Mouse (Mus musculus): ENCODE measurements around the gene Exoc1.
A peak's percentile ranks its signal among the peaks of the same experiment; 100 is the strongest.

Gene Exoc1

DNA sequence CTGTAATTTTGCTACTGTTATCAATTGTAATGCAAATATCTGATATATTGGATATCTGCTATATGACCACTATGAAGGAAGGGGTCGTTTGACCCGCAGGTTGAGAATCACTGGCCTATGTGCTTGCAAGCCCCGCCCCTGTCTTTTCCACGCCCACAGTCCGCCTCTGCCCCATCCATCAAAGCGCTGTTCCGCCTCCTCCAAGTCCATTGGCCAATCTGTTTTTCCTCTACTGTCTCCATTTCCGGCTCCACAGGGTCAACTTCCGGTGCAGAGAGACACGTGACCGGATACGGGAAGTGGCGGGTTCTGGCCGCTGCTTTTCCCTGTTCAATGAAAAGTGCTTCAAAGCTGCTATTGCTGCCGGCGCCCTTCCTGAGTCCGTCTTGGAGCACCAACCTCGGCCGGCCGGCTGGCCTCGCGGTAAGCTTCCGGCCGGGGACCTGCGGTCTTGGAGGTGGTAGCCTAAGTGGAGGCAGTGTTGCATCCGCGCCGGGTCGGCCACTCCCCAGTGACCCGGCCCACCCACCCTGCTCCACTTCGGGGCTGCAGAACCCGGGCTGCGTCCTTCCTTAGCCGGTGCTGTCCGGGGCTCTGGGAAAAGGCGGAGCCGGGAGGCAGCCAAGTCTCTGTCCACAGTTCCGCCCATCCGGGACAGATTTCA is at the start of gene Exoc1:
Exoc1 (plus strand) TSS at position 272 of the 664 bp plus-strand sequence.
- DNase-seq (ENCODE audit: low spot score in 2 of 2) = peak; percentile 87 to 90

GRCm38 (mm10) chr5:76483811-76484210 is 45.3 kb upstream of the Exoc1 start, which contains the start of gene Gm7271:
Gene Gm7271, plus strand, starts transcription at chr5:76484040.
- no peak for DNase-seq (ENCODE audit: low spot score in 2 of 2)

DNA sequence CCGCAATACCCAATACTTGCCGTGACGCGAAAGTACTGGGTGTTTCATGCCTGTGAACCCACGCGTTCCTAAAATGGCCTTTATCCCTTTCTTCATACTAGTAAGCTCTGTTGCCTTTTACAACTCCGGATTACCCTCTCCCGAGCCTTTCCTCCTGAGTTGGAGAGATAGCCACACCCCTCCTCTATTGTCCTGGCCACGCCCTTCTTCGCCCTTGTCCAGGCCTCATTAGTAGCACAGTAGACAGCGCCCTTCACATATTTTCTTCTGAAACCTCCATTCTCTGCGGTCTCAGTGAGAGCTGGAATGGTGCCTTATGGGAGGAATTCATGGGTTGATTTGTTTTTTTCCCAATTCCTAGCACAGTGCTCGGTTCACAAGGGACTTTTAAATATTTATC is 34.0 kb upstream of the Exoc1 start:
- no peak for DNase-seq (ENCODE audit: low spot score in 2 of 2)

GRCm38 (mm10) chr5:76522446-76522845 is 6.7 kb upstream of the Exoc1 start:
- no peak for DNase-seq (ENCODE audit: low spot score in 2 of 2)

DNA sequence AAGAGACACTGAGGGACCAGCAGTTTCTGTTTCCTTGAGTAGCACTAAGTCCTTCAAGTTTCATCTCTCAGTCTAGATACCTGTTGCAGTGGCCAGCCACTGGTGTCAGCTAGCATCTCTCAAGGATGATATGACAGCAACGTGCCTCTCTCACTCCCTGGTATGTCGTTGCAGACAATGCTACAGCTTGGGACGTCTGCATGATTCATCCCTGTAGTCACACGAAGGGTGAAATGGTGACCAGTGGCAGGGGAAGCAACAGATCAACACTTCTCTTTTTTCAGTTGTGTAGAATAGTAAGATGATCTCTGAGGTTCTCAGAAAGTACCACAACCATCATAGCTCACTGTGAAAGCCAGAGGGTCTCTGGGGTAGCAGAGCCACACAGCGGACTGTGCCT is 4.5 kb upstream of the Exoc1 start:
- no peak for DNase-seq (ENCODE audit: low spot score in 2 of 2)

- DNase-seq (ENCODE audit: low spot score in 2 of 2) = no peak
These were observed 4.0 kb upstream of the Exoc1 start for GRCm38 (mm10) chr5:76525066-76525465.

GRCm38 (mm10) chr5:76525829-76526228 is 3.3 kb upstream of the Exoc1 start:
- DNase-seq (ENCODE audit: low spot score in 2 of 2) = no peak

- no peak for DNase-seq (ENCODE audit: low spot score in 2 of 2)
These were observed 574 bp downstream of the Exoc1 start for GRCm38 (mm10) chr5:76529704-76530066.

- peak in 1 of 2 experiments; percentile 26 for DNase-seq (ENCODE audit: low spot score in 2 of 2)
These were observed 4.1 kb downstream of the Exoc1 start for GRCm38 (mm10) chr5:76533186-76533585.

DNA sequence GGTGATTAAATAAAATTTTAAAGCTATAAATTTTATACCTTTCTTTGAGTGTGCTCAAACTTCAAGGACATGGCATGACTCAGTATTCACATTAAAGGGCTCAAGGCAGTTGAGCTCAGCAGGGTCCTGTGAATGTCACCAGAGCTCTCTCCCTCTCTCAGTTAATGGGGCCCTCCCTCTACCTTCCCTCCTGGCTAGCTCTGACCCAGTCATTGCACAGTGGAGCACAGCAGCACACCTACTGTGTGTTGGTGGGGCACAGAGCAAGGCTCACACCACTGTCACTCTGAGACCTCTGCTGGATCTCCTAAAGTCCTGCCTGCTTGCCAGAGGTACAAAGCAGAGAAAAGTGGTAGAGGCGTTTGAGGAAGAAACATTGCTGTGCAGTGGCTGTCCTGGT is 7.1 kb downstream of the Exoc1 start:
- no peak for DNase-seq (ENCODE audit: low spot score in 2 of 2)

- DNase-seq (ENCODE audit: low spot score in 2 of 2) = no peak
These were observed 8.5 kb downstream of the Exoc1 start for GRCm38 (mm10) chr5:76537578-76537977.

DNA sequence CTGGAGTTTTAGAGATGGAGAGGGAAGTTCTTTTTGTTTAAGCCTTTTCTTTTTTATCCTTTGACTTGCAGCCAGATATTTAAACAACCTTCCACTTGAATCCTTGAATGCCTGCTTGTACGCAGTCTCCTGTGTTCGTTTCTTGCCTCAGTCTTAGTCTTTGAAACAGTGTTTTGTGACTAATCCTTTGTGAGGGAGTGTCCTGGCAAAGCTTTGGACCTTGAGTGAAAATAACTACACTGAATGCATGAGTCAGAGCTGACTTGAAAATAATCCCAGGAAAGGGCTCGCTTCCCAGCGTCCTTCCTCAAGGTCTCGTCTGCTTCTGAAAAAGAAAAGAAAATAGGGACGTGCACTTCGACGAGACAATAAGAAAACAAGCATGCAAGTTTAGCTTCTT is 11.1 kb downstream of the Exoc1 start:
- peak in 1 of 2 experiments; percentile 29 for DNase-seq (ENCODE audit: low spot score in 2 of 2)

- DNase-seq (ENCODE audit: low spot score in 2 of 2) = no peak
These were observed 11.7 kb downstream of the Exoc1 start for GRCm38 (mm10) chr5:76540842-76541241.

DNA sequence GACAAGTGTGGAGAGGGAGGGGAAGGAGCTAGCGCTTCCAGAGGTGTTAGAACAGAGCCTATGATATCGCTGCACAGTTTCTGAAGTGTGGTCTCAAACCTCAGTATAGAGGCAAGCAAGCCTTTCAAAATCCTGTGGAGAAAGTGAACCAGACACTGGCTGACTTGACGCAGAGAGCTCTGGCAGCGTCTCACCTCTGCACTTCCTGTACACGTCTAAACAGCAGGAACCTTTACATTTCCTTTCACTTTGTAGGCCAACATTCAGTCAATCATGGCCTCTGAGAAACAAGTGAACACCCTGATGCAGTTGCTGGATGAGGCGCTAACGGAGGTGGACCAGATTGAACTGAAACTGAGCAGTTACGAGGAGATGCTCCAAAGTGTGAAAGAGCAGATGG is 14.1 kb downstream of the Exoc1 start:
- no peak for DNase-seq (ENCODE audit: low spot score in 2 of 2)

- DNase-seq (ENCODE audit: low spot score in 2 of 2) = no peak
These were observed 21.3 kb downstream of the Exoc1 start for GRCm38 (mm10) chr5:76550426-76550825.

- DNase-seq (ENCODE audit: low spot score in 2 of 2) = peak; percentile 19 to 27
These were observed 36.2 kb downstream of the Exoc1 start for GRCm38 (mm10) chr5:76565321-76565720.

DNA sequence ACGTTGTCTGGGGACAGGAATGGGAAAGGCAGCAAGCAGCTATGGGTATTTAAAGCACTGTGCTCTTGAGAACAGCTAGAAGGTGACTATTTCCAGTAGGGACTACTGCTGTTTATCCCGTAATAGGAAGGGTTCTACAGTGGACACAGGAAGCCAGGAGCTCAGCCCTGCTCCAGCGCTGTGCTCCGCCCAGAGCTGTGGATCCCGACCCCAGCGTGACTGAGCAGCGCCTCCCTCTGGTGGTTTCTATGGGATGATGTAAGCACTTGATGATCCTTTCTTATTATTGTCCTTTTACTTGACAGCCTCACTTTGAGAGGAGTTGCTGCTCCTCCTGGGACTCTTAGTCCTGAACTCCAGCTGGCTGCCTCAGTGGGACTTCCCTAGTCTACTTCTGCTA is 45.1 kb downstream of the Exoc1 start:
- no peak for DNase-seq (ENCODE audit: low spot score in 2 of 2)

- no peak for DNase-seq (ENCODE audit: low spot score in 2 of 2)
These were observed 47.9 kb downstream of the Exoc1 start for GRCm38 (mm10) chr5:76577026-76577425.

- no peak for DNase-seq (ENCODE audit: low spot score in 2 of 2)
These were observed 56.3 kb downstream of the Exoc1 start for GRCm38 (mm10) chr5:76585378-76585777.

DNA sequence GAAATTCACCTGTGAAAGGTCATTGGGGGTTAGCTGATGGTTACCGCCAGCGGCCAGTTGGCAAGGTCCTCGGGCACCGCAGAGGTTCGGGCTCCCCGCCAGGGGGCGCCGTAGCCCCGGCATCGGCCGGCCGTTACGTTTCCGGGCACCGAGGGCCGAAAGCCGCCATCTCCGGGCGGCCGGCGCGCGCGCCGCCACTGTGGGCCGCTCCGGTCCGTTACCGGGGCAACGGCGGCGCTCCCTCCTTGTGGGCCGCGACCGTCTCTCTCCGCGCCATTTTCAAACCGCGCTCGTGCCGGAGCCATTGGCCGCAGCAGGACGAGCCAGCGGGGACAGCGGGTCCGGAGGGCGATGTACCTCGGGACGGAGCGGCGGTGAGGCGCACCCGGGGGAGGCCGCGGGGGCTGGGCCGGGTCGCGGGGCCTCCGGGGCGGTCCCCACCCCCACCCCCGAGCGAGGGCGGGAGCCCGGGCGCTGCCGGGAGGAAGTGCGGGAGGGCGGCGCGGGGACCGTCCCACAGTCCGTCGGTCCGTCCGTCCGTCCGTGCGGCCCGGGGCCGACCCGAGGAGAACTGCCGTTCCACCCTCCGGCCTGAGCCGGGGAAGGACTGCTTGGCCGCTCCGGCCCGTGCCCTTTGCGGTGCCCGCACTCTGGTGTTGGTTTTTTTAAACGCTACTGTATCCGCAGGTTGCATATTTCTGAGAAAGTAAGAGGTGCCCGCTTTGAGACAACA is 59.6 kb downstream of the Exoc1 start, which contains the start of gene Cep135:
Cep135 (plus strand) TSS at position 148 of the 733 bp plus-strand sequence.
- peak; percentile 76 to 84 for DNase-seq (ENCODE audit: low spot score in 2 of 2)

GRCm38 (mm10) chr5:76589311-76589710 is 60.2 kb downstream of the Exoc1 start:
- DNase-seq (ENCODE audit: low spot score in 2 of 2) = no peak

GRCm38 (mm10) chr5:76590009-76590408 is 60.9 kb downstream of the Exoc1 start:
- DNase-seq (ENCODE audit: low spot score in 2 of 2) = no peak

DNA sequence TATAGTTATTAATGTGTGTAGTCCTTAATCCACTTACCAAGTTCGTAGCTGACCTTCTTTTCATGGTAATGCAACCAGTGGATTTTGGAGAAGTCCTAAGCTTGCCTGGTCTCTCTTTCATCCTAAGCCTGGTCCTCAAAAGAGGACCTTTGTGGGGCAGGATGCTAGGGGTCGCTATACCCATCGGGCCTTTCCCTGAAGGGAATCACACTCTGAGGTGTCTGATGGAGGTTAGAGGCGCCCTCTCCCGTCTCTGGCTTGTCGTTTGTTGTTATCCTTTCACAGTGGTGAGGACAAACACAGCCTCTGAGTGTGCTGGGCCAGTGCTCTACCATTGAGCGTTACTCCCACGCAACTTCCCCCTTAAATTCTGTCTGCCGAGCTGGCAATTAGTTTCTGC is 62.8 kb downstream of the Exoc1 start:
- DNase-seq (ENCODE audit: low spot score in 2 of 2) = no peak
